Mouse (Mus musculus): Measurements from ENCODE around the gene Nup153.

GRCm38 (mm10) chr13:46748138-46748873 lies 20.6 kb upstream of the Nup153 start:
- TF ChIP-seq CTCF (IDR thresholded peaks at IDR 0.05; ENCODE audit: low read depth) (no peak), EP300 (optimal IDR thresholded peaks at IDR 0.05) (no peak)
